Mouse (Mus musculus): Measurements from ENCODE around the gene Olfr539. TPM values are rescaled to one million over a fixed set of nuclear protein-coding genes. Genes with fewer than 3 reads are reported as not detected.

Gene Olfr539
- polyA plus RNA-seq, 1 experiment from 2014 or later: not detected

DNA sequence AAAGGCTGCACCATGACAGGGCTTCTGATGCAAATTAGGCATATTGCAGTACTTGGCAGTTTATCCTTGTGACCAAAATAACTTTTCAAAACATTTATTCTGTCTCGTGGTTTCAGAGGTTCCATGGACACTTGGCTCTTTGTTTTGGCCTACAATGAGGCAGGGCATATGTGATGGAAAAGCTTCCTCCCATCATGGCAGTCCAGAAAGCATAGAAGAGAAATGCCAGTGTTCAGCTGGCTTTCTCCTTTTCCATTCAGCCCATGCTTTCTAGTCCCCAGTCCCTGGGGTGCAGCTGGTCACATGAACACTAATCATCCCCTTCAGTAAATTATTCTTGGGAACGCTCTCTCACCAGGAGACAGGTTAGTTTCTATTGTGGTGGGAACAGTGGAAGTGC lies 46.6 kb downstream of the Olfr539 start:
- Histone ChIP-seq H3K4me3 (ENCODE audit: low read depth, low read length) (no peak overlapping the region), H3K9ac (ENCODE audit: low read length) (no peak overlapping the region), H3K4me2 (ENCODE audit: low read depth, severe bottlenecking) (no peak overlapping the region), H3K27ac (replicated peaks; ENCODE audit: low read depth, low read length) (no peak overlapping the region), H3K36me3 (ENCODE audit: control insufficient read depth, insufficient read depth, low read length) (no peaks in the 10 kb centered on the region), H3K27me3 (ENCODE audit: control insufficient read depth, insufficient read depth, low read length) (no peaks in the 10 kb centered on the region), H3K9me3 (ENCODE audit: control insufficient read depth, low read length) (no peaks in the 10 kb centered on the region), H3K4me1 (ENCODE audit: control insufficient read depth, insufficient read depth, low read length) (no peaks in the 10 kb centered on the region)
- no peak for DNase-seq (ENCODE audit: low spot score)
- 76% methylated on average over 2 of the region's 2 CpGs for WGBS
- ATAC-seq (ENCODE audit: insufficient number of reproducible peaks, low FRiP score, low TSS enrichment, low read depth): no peak

DNA sequence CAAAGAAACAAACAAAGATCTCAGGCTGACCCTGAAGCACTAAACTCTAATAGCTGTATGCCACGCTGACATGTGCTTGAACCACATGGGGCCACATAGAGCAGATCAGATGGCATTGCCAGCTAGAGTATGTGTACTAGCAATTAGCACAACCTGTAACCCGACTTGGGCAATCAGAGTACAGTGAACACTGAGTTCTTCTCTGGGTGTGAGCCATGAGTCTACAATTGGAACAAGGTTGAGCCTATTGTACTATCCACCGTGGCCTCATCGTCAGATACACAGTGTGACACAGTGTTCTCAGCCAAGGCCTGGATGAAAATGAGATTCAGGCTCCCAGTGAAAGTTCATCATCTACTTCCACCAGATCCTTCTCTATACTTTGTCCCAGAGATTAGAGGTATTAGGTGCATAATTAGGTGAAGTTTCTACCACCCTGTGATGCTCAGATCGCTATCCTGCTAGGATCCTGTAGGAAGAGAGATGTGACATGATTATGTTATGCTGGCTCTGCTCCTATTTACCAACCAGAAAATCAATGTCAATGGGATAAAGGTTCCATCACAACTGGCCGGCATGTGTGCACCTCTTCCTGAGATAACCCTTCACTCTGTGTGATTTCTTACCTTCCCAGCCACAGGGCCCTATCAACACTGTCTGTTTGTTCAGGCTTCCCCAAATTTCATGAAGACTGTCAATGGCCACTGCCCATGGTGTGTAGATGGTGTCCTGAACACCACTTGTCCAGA lies 48.0 kb downstream of the Olfr539 start:
- ATAC-seq (ENCODE audit: insufficient number of reproducible peaks, low FRiP score, low TSS enrichment, low read depth): no peak
- WGBS: 86% methylated on average over 6 of the region's 6 CpGs

DNA sequence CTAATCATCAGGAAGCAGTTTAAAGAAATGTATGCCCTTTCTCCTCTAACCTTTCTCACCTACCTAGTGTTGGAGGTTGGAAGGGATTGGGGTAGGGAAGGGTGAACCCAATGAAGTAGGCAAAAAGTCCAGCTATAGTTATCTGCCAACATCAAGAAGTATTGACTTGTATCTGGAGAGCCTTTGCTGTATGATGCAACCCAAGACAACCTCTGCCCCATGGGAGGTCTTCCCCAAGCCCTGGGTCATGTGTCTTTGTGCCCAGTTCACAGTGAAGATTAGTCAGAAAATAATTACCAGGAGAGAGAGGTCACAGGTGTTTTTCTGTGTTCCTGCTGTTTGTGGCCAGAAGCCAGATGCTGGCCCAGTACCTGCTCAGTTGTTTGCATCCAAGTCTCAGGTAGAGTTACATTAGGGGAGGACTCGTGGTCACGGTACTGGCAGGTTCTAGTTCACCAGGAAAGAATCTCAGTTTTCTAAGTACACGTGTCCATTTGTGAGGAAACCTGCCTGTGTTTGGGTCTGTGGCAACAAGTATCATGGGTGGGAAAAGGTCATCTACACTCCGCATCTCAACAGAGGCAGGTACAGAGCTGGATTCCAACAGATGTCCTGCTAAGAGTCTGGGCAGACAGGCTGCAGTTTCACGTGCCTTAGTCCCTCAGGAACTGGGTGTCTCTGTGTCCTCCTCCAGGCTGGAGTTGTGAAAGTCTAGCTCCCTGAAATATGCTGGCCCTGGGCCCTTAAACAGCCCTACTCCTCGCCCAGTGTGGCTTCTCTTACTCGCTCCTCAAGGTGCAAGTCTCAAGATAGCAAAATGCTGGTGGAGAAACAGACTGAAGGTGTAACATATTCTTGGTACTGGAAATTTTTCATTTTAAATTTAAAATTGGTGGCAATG lies 57.7 kb downstream of the Olfr539 start:
- Histone ChIP-seq H3K4me2 (ENCODE audit: low read depth, severe bottlenecking) (no peak overlapping the region), H3K4me3 (ENCODE audit: low read depth, low read length) (no peak overlapping the region), H3K9me3 (ENCODE audit: control insufficient read depth, low read length) (no peaks in the 10 kb centered on the region), H3K27me3 (ENCODE audit: control insufficient read depth, insufficient read depth, low read length) (no peaks in the 10 kb centered on the region), H3K27ac (replicated peaks; ENCODE audit: low read depth, low read length) (no peak overlapping the region), H3K36me3 (ENCODE audit: control insufficient read depth, insufficient read depth, low read length) (no peaks in the 10 kb centered on the region), H3K4me1 (ENCODE audit: control insufficient read depth, insufficient read depth, low read length) (no peaks in the 10 kb centered on the region), H3K9ac (ENCODE audit: low read length) (no peak overlapping the region)
- ATAC-seq (ENCODE audit: insufficient number of reproducible peaks, low FRiP score, low TSS enrichment, low read depth) (no peak), DNase-seq (ENCODE audit: low spot score) (no peak)
- WGBS: 86% methylated on average over 7 of the region's 7 CpGs

More for the DNA sequence above, 48.0 kb downstream of the Olfr539 start:
- H3K27me3 ChIP-seq (ENCODE audit: control insufficient read depth, insufficient read depth, low read length): no peaks in the 10 kb centered on the region
- no peaks in the 10 kb centered on the region for H3K4me1 ChIP-seq (ENCODE audit: control insufficient read depth, insufficient read depth, low read length)
- H3K4me3 ChIP-seq (ENCODE audit: low read depth, low read length): no peak overlapping the region
- no peak overlapping the region for H3K27ac ChIP-seq (replicated peaks; ENCODE audit: low read depth, low read length)
- H3K9ac ChIP-seq (ENCODE audit: low read length): no peak overlapping the region
- no peak overlapping the region for H3K4me2 ChIP-seq (ENCODE audit: low read depth, severe bottlenecking)
- no peaks in the 10 kb centered on the region for H3K9me3 ChIP-seq (ENCODE audit: control insufficient read depth, low read length)
- DNase-seq (ENCODE audit: low spot score): no peak
- no peaks in the 10 kb centered on the region for H3K36me3 ChIP-seq (ENCODE audit: control insufficient read depth, insufficient read depth, low read length)

DNA sequence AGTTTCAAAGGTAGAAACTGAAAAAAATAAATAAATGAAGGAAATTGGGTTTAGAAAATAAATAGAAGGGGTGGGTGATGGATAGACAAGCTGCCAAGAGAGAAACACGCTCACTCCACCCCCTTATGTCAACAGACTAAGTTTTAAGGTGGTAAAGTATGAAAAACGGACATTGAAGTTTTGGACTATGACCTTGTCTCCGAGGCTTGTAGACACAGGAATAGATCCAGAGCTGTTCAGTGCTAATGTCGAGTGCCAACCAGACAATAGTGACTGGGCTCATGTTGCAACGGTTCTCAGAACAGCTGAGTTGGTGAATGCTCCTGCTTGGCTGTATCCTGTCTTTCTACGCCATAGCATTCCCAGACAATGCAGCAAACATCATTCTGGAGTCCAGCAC lies 61.4 kb downstream of the Olfr539 start:
- Histone ChIP-seq H3K4me1 (ENCODE audit: control insufficient read depth, insufficient read depth, low read length) (no peaks in the 10 kb centered on the region), H3K4me3 (ENCODE audit: low read depth, low read length) (no peak overlapping the region), H3K9me3 (ENCODE audit: control insufficient read depth, low read length) (no peaks in the 10 kb centered on the region), H3K4me2 (ENCODE audit: low read depth, severe bottlenecking) (no peak overlapping the region), H3K27me3 (ENCODE audit: control insufficient read depth, insufficient read depth, low read length) (no peaks in the 10 kb centered on the region), H3K27ac (replicated peaks; ENCODE audit: low read depth, low read length) (no peak overlapping the region), H3K36me3 (ENCODE audit: control insufficient read depth, insufficient read depth, low read length) (no peaks in the 10 kb centered on the region), H3K9ac (ENCODE audit: low read length) (no peak overlapping the region)
- 85% methylated on average over 6 of the region's 6 CpGs for WGBS
- DNase-seq (ENCODE audit: low spot score): no peak
- no peak for ATAC-seq (ENCODE audit: insufficient number of reproducible peaks, low FRiP score, low TSS enrichment, low read depth)

DNA sequence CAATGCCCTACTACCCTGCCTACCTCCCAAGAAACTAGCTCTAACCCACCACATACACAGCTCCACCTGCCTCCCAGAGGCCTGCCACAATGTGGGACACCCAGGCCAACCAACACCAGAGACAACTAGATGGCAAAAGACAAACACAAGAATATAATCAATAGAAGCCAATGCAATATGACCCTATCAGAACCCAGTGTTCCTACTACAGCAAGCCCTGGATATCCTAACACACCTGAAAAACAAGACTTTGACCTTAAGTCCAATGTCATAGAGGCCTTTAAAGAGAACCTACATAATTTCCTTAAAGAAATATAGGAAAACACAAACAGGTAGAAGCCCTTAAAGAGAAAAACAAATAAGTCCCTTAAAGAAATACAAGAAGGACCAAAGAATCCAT lies 65.8 kb downstream of the Olfr539 start:
- Histone ChIP-seq H3K27ac (replicated peaks; ENCODE audit: low read depth, low read length) (no peak overlapping the region), H3K9ac (ENCODE audit: low read length) (no peak overlapping the region), H3K36me3 (ENCODE audit: control insufficient read depth, insufficient read depth, low read length) (no peaks in the 10 kb centered on the region), H3K4me2 (ENCODE audit: low read depth, severe bottlenecking) (no peak overlapping the region), H3K4me3 (ENCODE audit: low read depth, low read length) (no peak overlapping the region), H3K9me3 (ENCODE audit: control insufficient read depth, low read length) (no peaks in the 10 kb centered on the region), H3K27me3 (ENCODE audit: control insufficient read depth, insufficient read depth, low read length) (no peaks in the 10 kb centered on the region), H3K4me1 (ENCODE audit: control insufficient read depth, insufficient read depth, low read length) (no peaks in the 10 kb centered on the region)
- ATAC-seq (ENCODE audit: insufficient number of reproducible peaks, low FRiP score, low TSS enrichment, low read depth) (no peak), DNase-seq (ENCODE audit: low spot score) (no peak)

Other genes starting within 250 kb of the Olfr539 start
- gene Olfr532, start 238.3 kb upstream of the Olfr539 start, polyA plus RNA-seq (2014; fragmentation: Nextera tagmentation; extraction: Ambion mirVana): not detected in 2 replicates
- gene Olfr533, start 196.6 kb upstream of the Olfr539 start, polyA plus RNA-seq (2014; fragmentation: Nextera tagmentation; extraction: Ambion mirVana): not detected in 2 replicates
- not detected in 2 replicates for gene Olfr535, start 175.7 kb upstream of the Olfr539 start, polyA plus RNA-seq (2014; fragmentation: Nextera tagmentation; extraction: Ambion mirVana)
- gene Olfr536, start 152.5 kb upstream of the Olfr539 start, polyA plus RNA-seq (2014; fragmentation: Nextera tagmentation; extraction: Ambion mirVana): not detected in 2 replicates
- gene Olfr538, start 92.0 kb upstream of the Olfr539 start, polyA plus RNA-seq (2014; fragmentation: Nextera tagmentation; extraction: Ambion mirVana): not detected in 2 replicates
- gene Olfr46, start 58.7 kb upstream of the Olfr539 start, polyA plus RNA-seq (2014; fragmentation: Nextera tagmentation; extraction: Ambion mirVana): not detected in 2 replicates
- not detected in 2 replicates for gene Olfr61, start 31.0 kb upstream of the Olfr539 start, polyA plus RNA-seq (2014; fragmentation: Nextera tagmentation; extraction: Ambion mirVana)
- not detected in 2 replicates for gene Olfr53, start 13.5 kb upstream of the Olfr539 start, polyA plus RNA-seq (2014; fragmentation: Nextera tagmentation; extraction: Ambion mirVana)
- 0.09 TPM in 1 of 2 replicates, not detected in the other for gene Olfr45, start 22.0 kb downstream of the Olfr539 start, polyA plus RNA-seq (2014; fragmentation: Nextera tagmentation; extraction: Ambion mirVana)
- gene Olfr541, start 37.3 kb downstream of the Olfr539 start, polyA plus RNA-seq (2014; fragmentation: Nextera tagmentation; extraction: Ambion mirVana): not detected in 2 replicates
- gene Cyp2e1, start 103.8 kb downstream of the Olfr539 start, polyA plus RNA-seq (2014; fragmentation: Nextera tagmentation; extraction: Ambion mirVana): not detected in 2 replicates
- 0.85 and 1.0 TPM in 2 replicates for gene Syce1, start 127.9 kb downstream of the Olfr539 start, polyA plus RNA-seq (2014; fragmentation: Nextera tagmentation; extraction: Ambion mirVana)
- gene Zfp941, start 162.2 kb downstream of the Olfr539 start, polyA plus RNA-seq (2014; fragmentation: Nextera tagmentation; extraction: Ambion mirVana): 2.0 and 3.1 TPM in 2 replicates
- gene Urah, start 175.1 kb downstream of the Olfr539 start, polyA plus RNA-seq (2014; fragmentation: Nextera tagmentation; extraction: Ambion mirVana): 0.68 and 0.78 TPM in 2 replicates
- gene Scgb1c1, start 185.6 kb downstream of the Olfr539 start, polyA plus RNA-seq (2014; fragmentation: Nextera tagmentation; extraction: Ambion mirVana): not detected in 2 replicates
- not detected in 2 replicates for gene Odf3, start 187.9 kb downstream of the Olfr539 start, polyA plus RNA-seq (2014; fragmentation: Nextera tagmentation; extraction: Ambion mirVana)
- not detected in 2 replicates for gene Gm45785, start 196.4 kb downstream of the Olfr539 start, polyA plus RNA-seq (2014; fragmentation: Nextera tagmentation; extraction: Ambion mirVana)
- gene Ric8a, start 197.0 kb downstream of the Olfr539 start, polyA plus RNA-seq (2014; fragmentation: Nextera tagmentation; extraction: Ambion mirVana): 57.2 and 61.4 TPM in 2 replicates
- 27.9 and 33.6 TPM in 2 replicates for gene Bet1l, start 197.6 kb downstream of the Olfr539 start, polyA plus RNA-seq (2014; fragmentation: Nextera tagmentation; extraction: Ambion mirVana)
- 185 and 243 TPM in 2 replicates for gene Psmd13, start 222.0 kb downstream of the Olfr539 start, polyA plus RNA-seq (2014; fragmentation: Nextera tagmentation; extraction: Ambion mirVana)
- gene Sirt3, start 222.4 kb downstream of the Olfr539 start, polyA plus RNA-seq (2014; fragmentation: Nextera tagmentation; extraction: Ambion mirVana): 21.6 and 23.2 TPM in 2 replicates
- 0.88 and 1.0 TPM in 2 replicates for gene Cox8b, start 240.5 kb downstream of the Olfr539 start, polyA plus RNA-seq (2014; fragmentation: Nextera tagmentation; extraction: Ambion mirVana)

Measured in limb, embryonic 11.5 days (tissue).